Mouse (Mus musculus): ENCODE data around the gene Hectd1. TPM values are rescaled to one million over a fixed set of nuclear protein-coding genes. Genes with fewer than 3 reads are reported as not detected.

Gene Hectd1
- total RNA-seq, 2 experiments from 2014 or later, result 79.2 to 97.2 TPM

DNA sequence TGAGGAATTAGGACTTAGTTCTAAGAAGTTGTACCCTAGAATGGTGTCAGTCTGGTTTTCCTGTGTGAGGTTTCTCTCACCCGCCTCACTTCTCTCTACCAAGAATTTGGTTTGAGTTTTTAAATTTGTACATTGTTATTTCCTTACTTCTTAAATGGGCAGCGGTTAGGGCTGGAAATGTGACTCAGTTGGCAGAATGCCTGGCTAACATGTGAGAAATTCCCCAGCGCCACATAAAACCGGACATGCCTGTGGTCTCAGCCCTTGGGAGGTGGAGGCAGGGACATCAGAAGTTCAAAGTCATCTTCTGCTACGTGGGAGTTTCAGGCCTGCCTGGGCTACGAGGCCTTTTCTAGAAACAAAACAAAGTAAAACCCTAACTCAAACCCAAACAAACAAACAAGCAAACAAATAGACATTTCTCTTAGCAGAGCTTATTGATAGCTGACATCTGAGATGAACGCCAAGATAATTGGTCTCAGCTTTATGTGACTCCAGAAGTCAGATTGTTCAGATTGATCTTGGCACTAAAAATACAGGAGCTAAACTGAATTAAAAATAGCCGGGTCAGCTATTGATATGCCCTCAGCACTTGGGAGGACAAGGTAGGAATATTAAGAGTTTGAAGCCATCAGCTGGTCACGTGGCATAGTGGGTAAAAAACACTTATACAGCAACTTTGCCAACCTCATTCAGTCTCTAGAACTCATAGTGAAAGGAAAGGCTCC, 18.8 kb upstream of the Hectd1 start:
- intact Hi-C loops (cut with DNase I; ENCODE audit: low total_unique reads), result no loop called here
- DNase-seq, result peak; percentile 47

DNA sequence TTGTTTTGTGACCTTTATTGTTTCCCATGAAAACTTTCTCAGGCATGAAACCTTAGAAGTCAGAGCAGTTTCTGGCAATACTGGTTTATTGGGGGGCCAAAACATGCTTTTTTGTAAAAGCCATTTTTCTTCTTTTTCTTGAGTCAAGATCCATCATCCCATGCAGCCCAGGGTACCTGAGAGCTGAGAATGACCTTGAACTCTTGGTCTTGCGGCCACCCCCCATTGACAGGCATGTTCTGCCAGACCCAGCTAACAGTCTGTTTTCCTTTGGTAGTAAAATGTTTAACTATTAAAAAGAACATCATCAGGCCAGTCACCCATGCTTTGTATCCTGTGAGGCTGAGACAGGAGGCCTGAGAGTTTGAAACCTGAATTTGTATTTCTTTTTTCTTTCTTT, 15.9 kb upstream of the Hectd1 start:
- intact Hi-C loops (cut with DNase I; ENCODE audit: low total_unique reads), result no loop called here
- no peak for DNase-seq

DNA sequence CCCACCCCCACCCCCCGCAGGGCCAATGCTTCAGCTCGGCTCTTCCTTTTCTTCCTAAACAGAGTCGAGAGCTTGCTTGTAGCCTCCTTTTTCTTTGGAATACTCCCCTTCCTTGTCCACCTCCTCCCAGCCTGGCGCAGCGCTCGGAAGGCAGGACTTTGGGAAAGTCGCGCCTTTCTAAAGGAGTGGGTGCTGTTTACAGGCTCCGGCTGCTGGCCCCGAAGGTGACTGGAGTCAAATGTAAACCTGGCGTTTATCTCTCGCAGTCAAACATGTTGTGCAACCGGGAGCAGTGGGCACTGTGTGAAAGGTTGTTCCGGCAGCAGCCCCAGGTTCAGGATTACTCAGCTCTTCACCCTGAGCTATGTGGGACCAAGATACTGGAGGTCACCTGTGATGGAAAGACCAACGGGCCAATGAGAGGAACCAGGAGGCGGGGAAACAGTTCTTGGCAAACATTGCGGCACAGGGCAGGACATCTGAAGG, 15.5 kb upstream of the Hectd1 start:
- intact Hi-C loops (cut with DNase I; ENCODE audit: low total_unique reads), result no loop called here
- DNase-seq, result peak; percentile 87

DNA sequence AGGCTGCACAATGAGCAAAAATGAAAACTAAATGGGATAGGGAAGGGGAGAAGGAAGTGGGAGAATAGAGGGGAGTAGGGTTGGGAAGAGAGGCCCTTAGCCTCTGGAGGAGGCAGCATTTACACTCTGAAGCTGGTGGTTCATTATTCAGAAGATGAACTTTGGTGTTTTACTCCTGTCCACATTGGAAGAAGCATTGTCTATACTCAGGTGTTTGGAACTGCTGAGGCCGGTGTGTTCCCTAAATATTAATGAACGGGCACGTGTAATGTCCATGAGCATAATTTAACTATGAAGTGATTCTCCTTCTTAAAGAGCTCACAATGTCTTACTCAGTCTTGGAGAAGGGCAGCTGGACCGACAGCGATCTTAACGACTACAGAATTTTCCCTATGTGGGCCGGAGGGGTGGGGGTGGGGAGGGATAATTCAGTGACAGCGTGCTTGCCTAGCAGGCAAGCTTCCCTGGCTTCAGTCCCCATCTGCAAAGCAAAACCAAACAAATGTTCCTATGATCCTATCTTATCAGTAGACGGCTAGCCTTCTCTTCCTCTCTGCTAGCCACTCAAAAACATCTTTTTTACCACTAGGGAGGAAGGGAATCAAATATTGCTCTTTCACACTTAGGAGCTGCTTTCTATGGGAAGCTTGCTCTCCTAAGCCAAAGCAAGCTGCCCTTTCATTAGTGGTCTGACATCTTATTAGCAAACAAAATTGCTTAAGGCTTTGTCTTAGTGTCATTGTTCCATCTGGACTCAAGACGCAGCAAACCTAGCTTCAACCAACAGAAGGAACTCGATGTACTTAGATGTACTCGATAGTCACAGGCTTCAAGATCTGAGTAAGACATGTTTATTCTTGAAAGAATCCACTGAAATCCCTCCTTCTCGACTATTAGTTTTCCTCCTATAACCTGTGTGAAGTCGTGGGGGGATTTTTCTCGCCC, 14.5 kb upstream of the Hectd1 start:
- DNase-seq, result no peak
- intact Hi-C loops (cut with DNase I; ENCODE audit: low total_unique reads), result no loop called here

DNA sequence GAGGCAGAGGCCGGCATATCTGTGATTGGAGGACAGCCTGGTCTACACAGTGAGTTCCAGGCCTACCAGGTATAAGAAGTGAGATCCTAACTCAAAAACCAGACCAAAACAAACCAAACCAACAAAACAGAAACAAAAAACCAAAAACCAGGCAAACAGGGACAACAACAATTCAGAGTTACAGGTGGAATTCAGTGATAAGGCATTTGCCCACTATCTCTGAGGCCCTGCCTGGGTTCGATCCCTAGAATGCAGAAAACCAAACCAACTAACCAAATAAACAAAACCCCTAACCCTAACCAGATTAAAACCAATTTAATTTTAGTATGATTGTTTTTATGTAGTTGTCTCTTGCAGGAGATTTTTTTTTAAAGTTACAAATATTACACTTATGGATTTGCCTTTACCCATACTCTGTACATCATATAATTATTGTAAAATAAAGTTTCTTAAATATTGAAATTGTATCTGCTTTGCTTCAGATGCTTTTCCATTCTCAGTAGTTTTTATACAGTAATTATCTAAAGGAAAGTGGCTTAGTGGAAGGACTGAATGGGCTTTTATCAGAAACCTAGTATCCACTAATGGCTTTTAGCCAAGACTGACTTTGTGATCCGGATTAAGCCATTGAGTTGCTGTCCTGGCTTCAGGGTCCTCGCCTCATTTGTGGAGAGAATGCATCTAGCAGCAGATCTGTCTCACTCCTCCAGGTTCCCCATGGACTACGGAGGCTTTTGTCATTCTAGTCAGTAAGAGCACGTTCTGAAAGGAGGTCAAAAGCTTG, 12.9 kb upstream of the Hectd1 start:
- intact Hi-C loops (cut with DNase I; ENCODE audit: low total_unique reads), result no loop called here
- no peak for DNase-seq

DNA sequence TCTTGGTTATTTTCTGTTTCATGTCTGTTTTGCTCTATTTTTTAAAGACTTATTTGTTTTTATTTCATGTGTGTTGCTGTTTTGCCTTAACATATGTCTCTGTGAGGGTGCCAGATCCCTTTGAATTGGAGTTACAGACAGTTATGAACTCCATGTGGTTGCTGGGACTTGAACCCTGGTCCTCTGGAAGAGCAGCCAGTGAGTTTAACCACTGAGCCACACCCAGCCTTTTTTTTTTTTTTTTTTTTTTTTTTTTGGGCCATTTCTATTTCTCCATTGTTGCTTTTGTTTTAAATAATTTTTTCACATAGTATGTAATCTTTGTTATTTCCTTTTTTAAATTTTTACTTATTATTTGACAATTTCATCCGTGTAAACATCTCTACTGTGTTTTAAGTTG, 10.5 kb upstream of the Hectd1 start:
- DNase-seq, result no peak
- intact Hi-C loops (cut with DNase I; ENCODE audit: low total_unique reads), result no loop called here

DNA sequence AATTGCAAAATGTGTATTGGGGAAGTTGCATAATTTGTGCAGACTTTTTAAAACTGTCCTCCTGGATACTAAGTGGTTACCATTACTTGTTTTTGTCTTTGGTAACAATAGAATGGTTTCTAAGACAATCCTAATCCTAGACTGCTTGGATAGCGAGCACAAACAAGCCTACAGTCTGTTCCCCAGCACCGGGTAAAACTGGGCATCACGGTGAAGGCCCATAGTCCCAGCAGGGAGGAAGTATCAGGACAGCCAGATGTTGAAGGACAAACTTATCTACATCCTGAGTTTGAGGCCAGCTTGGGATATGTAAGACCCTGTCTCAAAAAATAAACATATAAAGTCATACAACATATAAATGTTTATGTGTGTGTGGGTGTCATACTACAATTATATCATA, 5.9 kb upstream of the Hectd1 start:
- intact Hi-C loops (cut with DNase I; ENCODE audit: low total_unique reads), result no loop called here
- no peak for DNase-seq

DNA sequence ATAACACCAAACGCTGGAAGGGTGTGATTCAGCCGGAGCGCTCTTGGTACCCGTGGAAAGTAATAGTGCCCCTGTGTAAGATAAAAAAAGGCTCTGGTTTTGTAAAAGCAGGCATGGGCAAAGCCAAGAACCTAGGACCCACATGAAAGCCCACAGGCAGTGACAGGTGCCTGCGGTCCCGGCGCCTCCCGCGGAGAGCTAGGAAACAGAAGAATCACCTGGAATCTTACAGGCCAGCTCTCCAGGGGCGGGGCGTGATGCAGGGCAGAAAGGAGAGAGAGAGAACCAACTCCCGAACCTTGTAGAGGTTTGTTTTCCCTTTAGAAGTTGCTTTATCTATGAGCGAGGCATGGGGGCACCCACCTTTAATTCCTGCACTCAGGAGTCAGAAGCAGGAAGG, 2.6 kb upstream of the Hectd1 start:
- DNase-seq, result no peak

DNA sequence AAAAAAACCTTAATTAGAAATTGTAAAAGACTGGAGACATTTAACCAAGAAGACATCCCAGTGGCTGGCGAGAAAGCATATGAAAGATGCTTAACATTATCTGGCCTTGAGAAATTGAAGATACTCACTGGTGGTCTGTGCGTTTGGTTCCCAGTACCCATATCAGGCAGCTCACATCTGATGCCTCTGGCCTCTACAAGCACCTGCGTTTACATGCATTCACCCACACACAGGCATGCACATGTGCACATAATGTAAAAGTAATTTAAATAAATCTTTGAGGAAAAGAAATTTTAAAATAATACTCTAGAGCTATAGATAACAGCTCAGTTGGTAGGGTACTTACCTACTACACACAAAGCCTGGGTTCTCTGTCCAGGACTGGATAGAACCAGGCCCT, 2.0 kb upstream of the Hectd1 start:
- intact Hi-C loops (cut with DNase I; ENCODE audit: low total_unique reads), result no loop called here
- DNase-seq, result no peak

More for the DNA sequence above, 2.6 kb upstream of the Hectd1 start:
- intact Hi-C loops (cut with DNase I; ENCODE audit: low total_unique reads), result no loop called here

DNA sequence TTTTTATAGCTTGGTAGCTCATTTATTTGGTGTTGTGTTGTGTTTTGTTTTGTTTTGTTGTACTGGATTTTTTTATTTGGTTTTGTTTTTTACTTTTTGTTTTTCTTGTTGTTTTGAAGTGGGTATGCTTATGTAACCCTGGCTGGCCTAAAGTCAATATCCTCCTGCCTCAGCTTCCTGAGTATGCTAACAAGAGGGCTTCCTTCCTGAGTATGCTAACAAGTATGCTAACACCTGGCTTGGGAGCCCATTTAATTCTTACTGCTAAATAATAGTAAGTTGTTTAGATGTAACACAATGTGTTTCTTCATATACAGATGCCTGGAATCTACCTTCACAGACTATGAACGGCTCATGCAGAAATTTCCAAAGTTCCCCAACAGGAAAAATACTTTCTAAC, 1.3 kb upstream of the Hectd1 start:
- no peak for DNase-seq
- intact Hi-C loops (cut with DNase I; ENCODE audit: low total_unique reads), result no loop called here

DNA sequence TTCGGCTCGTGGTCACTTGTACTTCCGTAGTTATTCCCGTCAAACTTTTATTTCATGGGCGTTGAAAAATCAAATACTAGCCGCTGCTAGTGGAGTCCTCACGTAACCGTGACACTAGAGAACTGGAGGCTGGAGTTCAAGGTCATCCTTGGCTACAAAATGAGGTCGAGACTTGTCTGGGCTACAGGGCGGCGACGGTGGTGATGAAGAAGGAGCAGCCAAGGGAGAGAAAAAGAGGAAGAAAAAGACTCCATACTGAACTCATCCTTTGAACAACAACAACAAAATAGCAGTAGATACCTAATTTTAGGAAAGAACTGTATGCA, 704 bp upstream of the Hectd1 start:
- no peak for DNase-seq
- intact Hi-C loops (cut with DNase I; ENCODE audit: low total_unique reads), result no loop called here

DNA sequence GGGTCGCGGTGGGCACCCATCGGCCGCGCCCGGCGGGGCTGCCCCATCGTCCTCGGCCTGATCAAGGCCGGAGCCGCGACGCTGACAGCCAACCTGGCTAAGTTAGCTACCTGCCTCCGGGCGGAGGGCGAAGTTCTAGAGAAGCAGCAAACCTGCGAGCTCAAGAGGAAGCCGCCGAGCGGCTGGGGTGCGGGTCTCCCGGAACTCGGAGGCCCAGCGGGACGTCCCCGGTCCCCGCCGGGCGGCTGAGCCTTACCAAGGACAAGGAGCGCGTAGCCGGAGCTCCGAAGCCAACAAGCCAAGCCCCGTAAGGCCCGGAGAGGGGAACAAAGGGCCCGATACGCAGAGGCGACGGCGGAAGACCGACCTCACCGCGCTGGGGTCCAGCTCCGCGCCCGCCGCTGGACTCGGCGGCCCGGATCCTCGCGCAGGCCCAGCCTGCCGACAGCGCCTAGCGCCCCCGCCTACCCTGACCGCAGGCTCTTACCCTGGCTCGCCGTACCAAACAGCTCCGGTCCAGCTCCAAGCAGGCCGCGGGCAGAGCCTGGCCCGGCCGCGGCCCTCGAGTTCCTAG, 533 bp downstream of the Hectd1 start:
- peak; percentile 57 for DNase-seq
- intact Hi-C loops (cut with DNase I; ENCODE audit: low total_unique reads), result loop anchor here (10.0 kb wide), 1 partner anchor 66 kb away; no protein-coding TSS in a partner anchor

DNA sequence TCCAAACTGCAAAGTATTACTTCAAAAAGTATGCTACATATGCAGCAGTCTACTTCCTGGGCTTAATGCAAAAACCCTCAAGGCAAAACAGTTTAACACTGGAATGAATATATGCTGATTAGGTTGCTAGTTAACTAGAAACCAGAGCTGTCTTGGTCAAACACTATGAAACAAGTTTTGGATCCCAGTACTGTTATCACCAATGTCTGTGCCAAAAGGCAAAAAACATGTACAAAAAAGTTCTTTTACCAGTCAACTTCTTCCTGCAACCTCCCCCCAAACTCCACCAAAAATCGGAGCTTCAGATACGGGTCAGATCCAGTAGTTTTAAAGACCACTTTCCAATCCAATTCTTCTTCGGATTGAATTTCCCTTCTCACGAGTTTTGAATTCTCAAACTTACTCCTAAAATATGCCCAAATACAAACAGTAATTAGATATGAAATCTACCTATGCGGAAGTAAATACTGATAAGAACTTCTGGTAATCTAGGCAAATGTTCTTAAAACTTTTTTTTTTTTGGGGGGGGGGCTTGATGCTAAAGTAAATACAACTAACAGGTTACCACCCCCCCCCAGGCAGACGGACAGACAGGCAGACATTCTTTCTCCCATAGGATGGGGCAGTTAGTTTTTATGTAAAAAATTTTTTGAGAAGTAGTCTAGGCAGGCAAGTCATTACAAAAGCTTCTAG, 1.2 kb downstream of the Hectd1 start:
- intact Hi-C loops (cut with DNase I; ENCODE audit: low total_unique reads), result loop anchor here (10.0 kb wide), 1 partner anchor 67 kb away; no protein-coding TSS in a partner anchor
- no peak for DNase-seq

DNA sequence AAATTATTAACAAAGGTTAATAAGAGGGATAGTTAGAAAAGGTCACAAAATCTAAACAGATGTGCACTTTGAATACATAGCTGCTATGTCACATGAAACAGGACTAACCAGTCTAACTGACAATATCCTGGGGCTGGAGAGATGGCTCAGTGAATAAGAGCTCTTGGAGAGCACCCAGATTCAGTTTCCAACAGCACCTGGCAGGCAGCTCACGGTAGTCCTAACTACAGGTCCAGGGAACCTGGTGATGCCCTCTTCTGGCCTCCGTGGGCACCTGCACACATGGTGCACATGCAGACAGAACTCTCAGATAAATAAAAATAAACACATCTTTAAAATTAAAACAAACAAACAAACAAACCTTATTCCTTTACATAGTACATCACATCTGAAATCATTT, 4.0 kb downstream of the Hectd1 start:
- intact Hi-C loops (cut with DNase I; ENCODE audit: low total_unique reads), result loop anchor here (10.0 kb wide), 1 partner anchor 69 kb away; no protein-coding TSS in a partner anchor
- no peak for DNase-seq

DNA sequence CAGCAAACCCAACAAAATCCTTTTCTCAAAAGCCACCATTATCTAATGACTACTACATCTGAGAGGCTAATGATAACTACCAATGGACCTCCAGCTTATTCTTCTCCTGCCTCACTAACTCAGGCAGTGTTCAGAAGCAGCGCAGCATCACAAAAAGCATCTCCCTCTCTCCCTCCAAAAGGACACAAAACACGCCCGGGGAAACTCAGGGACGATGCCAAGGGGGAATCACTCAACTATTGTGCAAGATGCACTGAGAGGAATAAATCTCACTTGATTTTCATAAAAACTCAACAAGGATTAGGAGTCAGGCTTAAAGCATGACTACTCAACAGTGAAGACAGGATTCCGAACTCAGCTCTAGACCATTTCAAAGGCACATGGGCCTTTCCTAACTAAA, 6.0 kb downstream of the Hectd1 start:
- intact Hi-C loops (cut with DNase I; ENCODE audit: low total_unique reads), result loop anchor here (10.0 kb wide), 1 partner anchor 71 kb away; no protein-coding TSS in a partner anchor
- DNase-seq, result no peak

DNA sequence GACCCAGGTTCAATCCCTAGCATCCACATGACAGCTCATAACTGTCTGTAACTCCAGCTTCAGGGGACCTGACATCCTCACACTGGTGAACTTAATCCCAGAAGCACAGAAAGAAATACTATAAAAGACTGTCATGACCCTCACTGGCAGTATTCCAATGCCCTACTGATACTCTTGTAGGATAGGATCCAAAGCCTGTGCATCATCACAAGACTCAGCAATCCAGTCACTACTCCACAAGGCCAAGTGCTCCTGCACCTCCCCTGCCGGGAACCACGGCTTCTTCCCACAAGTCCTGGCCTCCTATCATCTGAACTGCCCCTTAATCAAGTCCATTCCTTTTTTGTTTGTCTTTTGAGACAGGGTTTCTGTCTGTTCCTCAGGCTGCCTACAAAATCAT, 6.5 kb downstream of the Hectd1 start:
- no peak for DNase-seq
- intact Hi-C loops (cut with DNase I; ENCODE audit: low total_unique reads), result loop anchor here (10.0 kb wide), 1 partner anchor 72 kb away; no protein-coding TSS in a partner anchor

DNA sequence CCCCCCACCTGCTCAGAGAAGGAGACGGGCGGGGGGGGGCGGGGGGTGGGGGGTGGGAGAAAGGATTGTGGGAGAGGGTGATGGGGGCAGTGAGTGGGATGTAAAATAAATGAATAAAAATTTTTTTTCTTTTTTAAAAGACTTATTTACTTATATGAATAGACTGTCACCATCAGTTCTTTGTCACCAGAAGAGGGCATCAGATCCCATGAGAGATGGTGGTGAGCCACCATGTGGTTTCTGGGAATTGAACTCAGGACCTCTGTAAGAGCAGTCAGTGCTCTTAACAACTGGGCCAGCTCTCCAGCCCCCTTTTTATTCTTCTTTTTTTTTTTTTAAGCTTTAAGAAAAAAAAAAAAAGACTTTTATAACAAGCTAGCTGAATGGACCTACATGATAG, 7.1 kb downstream of the Hectd1 start:
- intact Hi-C loops (cut with DNase I; ENCODE audit: low total_unique reads), result loop anchor here (10.0 kb wide), 1 partner anchor 73 kb away; no protein-coding TSS in a partner anchor
- no peak for DNase-seq

DNA sequence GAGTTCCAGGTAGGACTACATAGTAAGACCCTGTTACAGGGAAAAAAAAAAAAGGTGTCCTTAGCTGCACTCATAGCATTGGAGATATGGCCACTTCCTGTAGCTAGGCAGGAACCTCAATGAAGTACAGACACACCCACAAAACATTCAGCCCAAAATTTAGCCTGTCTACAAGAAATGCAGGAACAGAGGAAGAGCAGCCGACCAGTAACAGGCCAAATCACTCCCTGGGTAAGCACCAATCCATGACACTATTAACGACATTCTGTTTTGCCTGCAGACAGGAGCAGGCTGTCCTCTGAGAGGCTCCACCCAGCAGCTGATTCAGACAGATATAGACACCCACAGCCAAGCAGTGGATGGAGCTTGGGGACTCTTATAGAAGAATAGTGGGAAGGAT, 8.1 kb downstream of the Hectd1 start:
- DNase-seq, result no peak
- intact Hi-C loops (cut with DNase I; ENCODE audit: low total_unique reads), result loop anchor here (10.0 kb wide), 1 partner anchor 74 kb away; no protein-coding TSS in a partner anchor
